Mouse (Mus musculus) kidney, postnatal 0 days (tissue): Measurements from ENCODE around the gene Polg. TPM values are rescaled to one million over a fixed set of nuclear protein-coding genes. Genes with fewer than 3 reads are reported as not detected.

ENCODE experiments used
- ATAC-seq: fragments of 200-750 bp; cut with Nextera tagmentation; replicated peaks from 2 replicates; pipeline ENCODE4 v1.8.0; 2017; ENCODE audit warnings: low read depth, moderate number of reproducible peaks, moderate TSS enrichment, moderate library complexity; ENCODE audit not compliant: low FRiP score
- DNase-seq: peaks from one replicate; pipeline ENCODE4 v3.0.0-alpha.2; 2016; ENCODE audit warnings: low spot score
- H3K27ac ChIP-seq: fragments of 300-500 bp; sonication (generic); 2 replicates; pipeline ENCODE4 v1.5.1; 2014; ENCODE audit warnings: mild to moderate bottlenecking
- H3K27me3 ChIP-seq: fragments of 300-500 bp; sonication (generic); 2 replicates; pipeline ENCODE4 v1.6.1; 2014; ENCODE audit warnings: low read length, mixed read lengths; ENCODE audit not compliant: insufficient read depth
- H3K36me3 ChIP-seq: fragments of 300-500 bp; sonication (generic); 2 replicates; pipeline ENCODE4 v1.6.1; 2014; ENCODE audit warnings: low read length, mixed read lengths; ENCODE audit not compliant: insufficient read depth
- H3K4me1 ChIP-seq: fragments of 300-500 bp; sonication (generic); replicated peaks from 2 replicates; pipeline ENCODE4 v1.6.1; 2014; ENCODE audit warnings: antibody characterized with exemption, low read length, mixed read lengths; ENCODE audit not compliant: insufficient read depth
- H3K4me2 ChIP-seq: fragments of 300-500 bp; sonication (generic); 2 replicates; pipeline ENCODE4 v1.6.1; 2014; ENCODE audit warnings: mild to moderate bottlenecking, low read length, moderate library complexity, mixed read lengths
- H3K4me3 ChIP-seq: fragments of 300-500 bp; sonication (generic); replicated peaks from 2 replicates; pipeline ENCODE4 v1.5.1; 2014; ENCODE audit warnings: low read depth, low read length
- H3K9ac ChIP-seq: fragments of 300-500 bp; sonication (generic); 2 replicates; pipeline ENCODE4 v1.6.1; 2014; ENCODE audit warnings: low read depth, low read length
- H3K9me3 ChIP-seq: fragments of 300-500 bp; sonication (generic); replicated peaks from 2 replicates; pipeline ENCODE4 v1.6.1; 2016; ENCODE audit warnings: low read length, inconsistent platforms, mixed read lengths
- CTCF ChIP-seq: IDR thresholded peaks from 2 replicates; pipeline ENCODE4 v1.5.1; 2016; ENCODE audit warnings: antibody characterized with exemption, low read depth, mild to moderate bottlenecking, moderate library complexity
- WGBS: fragments of 180-500 bp; shearing (Covaris S2); extraction: QIAGEN DNeasy Blood & Tissue Kit; methylation state at CpG from one replicate; pipeline ENCODE4 v1.1.7; 2014; 5-methylcytosine and 5-hydroxymethylcytosine counted together
- polyA plus RNA-seq: library from polyadenylated mRNA; unstranded; fragments of >200 nt; fragmentation: Nextera tagmentation; extraction: Ambion mirVana; gene quantifications from 2 replicates; pipeline ENCODE4 v1.2.1, GENCODE M21; 2015

The Polg gene
- polyA plus RNA-seq, 1 experiment from 2014 or later = 22.8 TPM

- no peak for TF ChIP-seq CTCF
- 2% methylated on average over 5 of the region's 5 CpGs for WGBS
- ATAC-seq (no peak), DNase-seq (no peak)
- H3K4me2 ChIP-seq = no peak overlapping the region
- no peak overlapping the region for H3K4me3 ChIP-seq
- no peaks in the 10 kb centered on the region for H3K36me3 ChIP-seq
- H3K4me1 ChIP-seq = peaks cover 6% of the 10 kb centered on the region; the same call in 1 of the 2 replicates
- H3K27ac ChIP-seq = no peak overlapping the region
- H3K27me3 ChIP-seq = peaks cover 100% of the 10 kb centered on the region
- H3K9me3 ChIP-seq = no peaks in the 10 kb centered on the region
- H3K9ac ChIP-seq = no peak overlapping the region
These were observed 37.6 kb upstream of the Polg start for GRCm38 (mm10) chr7:79503656-79504250.

- Histone ChIP-seq H3K27me3 (peaks cover 100% of the 10 kb centered on the region), H3K9ac (no peak overlapping the region), H3K4me3 (no peak overlapping the region), H3K4me2 (no peak overlapping the region), H3K27ac (no peak overlapping the region), H3K4me1 (peaks cover 6% of the 10 kb centered on the region; the same call in 1 of the 2 replicates), H3K9me3 (no peaks in the 10 kb centered on the region), H3K36me3 (no peaks in the 10 kb centered on the region)
- DNase-seq = no peak
- WGBS = 7% methylated on average over 6 of the region's 6 CpGs
- no peak for TF ChIP-seq CTCF
- ATAC-seq = no peak
These were observed 36.9 kb upstream of the Polg start for GRCm38 (mm10) chr7:79503103-79503455.

- 3% methylated on average over 10 of the region's 10 CpGs for WGBS
- peak; percentile 39 for DNase-seq
- Histone ChIP-seq H3K9ac (no peak overlapping the region), H3K27ac (no peak overlapping the region), H3K4me1 (peaks cover 6% of the 10 kb centered on the region; the same call in 1 of the 2 replicates), H3K9me3 (no peaks in the 10 kb centered on the region), H3K4me3 (no peak overlapping the region), H3K36me3 (no peaks in the 10 kb centered on the region), H3K4me2 (no peak overlapping the region), H3K27me3 (peaks cover 99% of the 10 kb centered on the region)
- no peak for TF ChIP-seq CTCF
- no peak for ATAC-seq
These were observed 36.3 kb upstream of the Polg start for GRCm38 (mm10) chr7:79502152-79503102.

GRCm38 (mm10) chr7:79501581-79502031 lies 35.4 kb upstream of the Polg start:
- no peak for TF ChIP-seq CTCF
- H3K27ac ChIP-seq = no peak overlapping the region
- DNase-seq (no peak), ATAC-seq (no peak)
- peaks cover 6% of the 10 kb centered on the region; the same call in 1 of the 2 replicates for H3K4me1 ChIP-seq
- peaks cover 99% of the 10 kb centered on the region for H3K27me3 ChIP-seq
- no peaks in the 10 kb centered on the region for H3K9me3 ChIP-seq
- no peaks in the 10 kb centered on the region for H3K36me3 ChIP-seq
- no peak overlapping the region for H3K4me3 ChIP-seq
- H3K4me2 ChIP-seq = no peak overlapping the region
- WGBS = 3% methylated on average over 8 of the region's 8 CpGs
- no peak overlapping the region for H3K9ac ChIP-seq

GRCm38 (mm10) chr7:79500681-79501306 lies 34.6 kb upstream of the Polg start:
- Histone ChIP-seq H3K36me3 (no peaks in the 10 kb centered on the region), H3K27me3 (peaks cover 99% of the 10 kb centered on the region), H3K4me3 (no peak overlapping the region), H3K4me2 (no peak overlapping the region), H3K27ac (no peak overlapping the region), H3K4me1 (peaks cover 6% of the 10 kb centered on the region; the same call in 1 of the 2 replicates), H3K9ac (no peak overlapping the region), H3K9me3 (no peaks in the 10 kb centered on the region)
- no peak for ATAC-seq
- WGBS = 7% methylated on average over 3 of the region's 3 CpGs
- DNase-seq = no peak
- TF ChIP-seq CTCF = no peak
